Mouse (Mus musculus) cortical plate, adult 2 months (tissue): ENCODE measurements around the gene Glrx.

Source experiments
- CTCF ChIP-seq: fragments of 200-500 bp; IDR thresholded peaks from 2 replicates; pipeline ENCODE4 v1.5.1; 2011; ENCODE audit warnings: mild to moderate bottlenecking, control low read depth, low read length; ENCODE audit not compliant: insufficient read depth; ENCODE audit errors: extremely low read depth
- POLR2A ChIP-seq: fragments of 200-500 bp; IDR thresholded peaks from 2 replicates; pipeline ENCODE4 v1.6.1; 2011; ENCODE audit warnings: mild to moderate bottlenecking, low read length, control low read depth; ENCODE audit not compliant: insufficient read depth; ENCODE audit errors: extremely low read depth

- TF ChIP-seq CTCF (no peak), POLR2A (no peak)
Measured at GRCm38 (mm10) chr13:75879756-75880155, 40.1 kb downstream of the Glrx start.
